Mouse (Mus musculus): Measurements from ENCODE around the gene Edc3. TPM values are rescaled to one million over a fixed set of nuclear protein-coding genes. Genes with fewer than 3 reads are reported as not detected.

The Edc3 gene
- polyA plus RNA-seq, 1 experiment from 2014 or later = 49.2 TPM

- Histone ChIP-seq H3K27ac (no peak overlapping the region), H3K36me3 (no peaks in the 10 kb centered on the region)
- 72% methylated on average over 2 of the region's 2 CpGs for WGBS
These were observed 61.3 kb downstream of the Edc3 start for GRCm38 (mm10) chr9:57769539-57770069.

GRCm38 (mm10) chr9:57770214-57770613, 61.9 kb downstream of the Edc3 start:
- Histone ChIP-seq H3K27me3 (ENCODE audit: low read depth, poor library complexity, severe bottlenecking) (peaks cover 6% of the 10 kb centered on the region; the same call in 1 of the 2 replicates), H3K4me3 (no peak overlapping the region), H3K27ac (peak overlapping the region; percentile 16; the same call in 1 of the 2 replicates), H3K4me1 (peaks cover 18% of the 10 kb centered on the region), H3K36me3 (no peaks in the 10 kb centered on the region), H3K9me3 (replicated peaks) (no peaks in the 10 kb centered on the region)
- no peak for DNase-seq (ENCODE audit: low spot score)
- WGBS = 97% methylated on average over 1 of the region's 1 CpGs

More at GRCm38 (mm10) chr9:57769539-57770069, 61.3 kb downstream of the Edc3 start:
- H3K4me1 ChIP-seq = peaks cover 21% of the 10 kb centered on the region
- no peak for DNase-seq (ENCODE audit: low spot score)
- no peak overlapping the region for H3K4me3 ChIP-seq
- H3K27me3 ChIP-seq (ENCODE audit: low read depth, poor library complexity, severe bottlenecking) = peaks cover 6% of the 10 kb centered on the region; the same call in 1 of the 2 replicates
- H3K9me3 ChIP-seq (replicated peaks) = no peaks in the 10 kb centered on the region

- Histone ChIP-seq H3K27me3 (ENCODE audit: low read depth, poor library complexity, severe bottlenecking) (peaks cover 6% of the 10 kb centered on the region; the same call in 1 of the 2 replicates), H3K27ac (no peak overlapping the region), H3K4me3 (no peak overlapping the region), H3K36me3 (no peaks in the 10 kb centered on the region), H3K4me1 (peaks cover 23% of the 10 kb centered on the region), H3K9me3 (replicated peaks) (no peaks in the 10 kb centered on the region)
- DNase-seq (ENCODE audit: low spot score) = no peak
- WGBS = 91% methylated on average over 2 of the region's 2 CpGs
These were observed 62.5 kb downstream of the Edc3 start for GRCm38 (mm10) chr9:57770836-57771235.

GRCm38 (mm10) chr9:57773754-57774153, 65.4 kb downstream of the Edc3 start:
- Histone ChIP-seq H3K27ac (no peak overlapping the region), H3K36me3 (no peaks in the 10 kb centered on the region), H3K27me3 (ENCODE audit: low read depth, poor library complexity, severe bottlenecking) (no peaks in the 10 kb centered on the region), H3K9me3 (replicated peaks) (no peaks in the 10 kb centered on the region), H3K4me3 (no peak overlapping the region), H3K4me1 (peaks cover 19% of the 10 kb centered on the region)
- 64% methylated on average over 3 of the region's 3 CpGs for WGBS
- DNase-seq (ENCODE audit: low spot score) = no peak

GRCm38 (mm10) chr9:57774168-57774567, 65.8 kb downstream of the Edc3 start:
- Histone ChIP-seq H3K27me3 (ENCODE audit: low read depth, poor library complexity, severe bottlenecking) (no peaks in the 10 kb centered on the region), H3K9me3 (replicated peaks) (no peaks in the 10 kb centered on the region), H3K36me3 (no peaks in the 10 kb centered on the region), H3K4me1 (peaks cover 19% of the 10 kb centered on the region), H3K4me3 (no peak overlapping the region), H3K27ac (no peak overlapping the region)
- DNase-seq (ENCODE audit: low spot score) = no peak
- 21% methylated on average over 1 of the region's 1 CpGs for WGBS

- H3K27ac ChIP-seq = no peak overlapping the region
- H3K4me1 ChIP-seq = peaks cover 19% of the 10 kb centered on the region
- no peaks in the 10 kb centered on the region for H3K27me3 ChIP-seq (ENCODE audit: low read depth, poor library complexity, severe bottlenecking)
- no peaks in the 10 kb centered on the region for H3K9me3 ChIP-seq (replicated peaks)
- H3K36me3 ChIP-seq = no peaks in the 10 kb centered on the region
- no peak for DNase-seq (ENCODE audit: low spot score)
- H3K4me3 ChIP-seq = no peak overlapping the region
- WGBS = 72% methylated on average over 5 of the region's 5 CpGs
These were observed 66.7 kb downstream of the Edc3 start for GRCm38 (mm10) chr9:57775026-57775425.

- Histone ChIP-seq H3K4me1 (peaks cover 19% of the 10 kb centered on the region), H3K36me3 (no peaks in the 10 kb centered on the region), H3K9me3 (replicated peaks) (no peaks in the 10 kb centered on the region), H3K27me3 (ENCODE audit: low read depth, poor library complexity, severe bottlenecking) (no peaks in the 10 kb centered on the region), H3K4me3 (no peak overlapping the region), H3K27ac (no peak overlapping the region)
- no peak for DNase-seq (ENCODE audit: low spot score)
- WGBS = 62% methylated on average over 4 of the region's 4 CpGs
These were observed 67.4 kb downstream of the Edc3 start for GRCm38 (mm10) chr9:57775736-57776135.

- Histone ChIP-seq H3K4me1 (no peaks in the 10 kb centered on the region), H3K36me3 (peaks cover 8% of the 10 kb centered on the region), H3K9me3 (replicated peaks) (no peaks in the 10 kb centered on the region), H3K27me3 (ENCODE audit: low read depth, poor library complexity, severe bottlenecking) (no peaks in the 10 kb centered on the region), H3K4me3 (no peak overlapping the region), H3K27ac (no peak overlapping the region)
- 94% methylated on average over 3 of the region's 3 CpGs for WGBS
- DNase-seq (ENCODE audit: low spot score) = no peak
These were observed 74.3 kb downstream of the Edc3 start for GRCm38 (mm10) chr9:57782656-57783055.

- Histone ChIP-seq H3K36me3 (peaks cover 70% of the 10 kb centered on the region), H3K4me3 (no peak overlapping the region), H3K27me3 (ENCODE audit: low read depth, poor library complexity, severe bottlenecking) (no peaks in the 10 kb centered on the region), H3K9me3 (replicated peaks) (no peaks in the 10 kb centered on the region), H3K27ac (no peak overlapping the region), H3K4me1 (no peaks in the 10 kb centered on the region)
- no peak for DNase-seq (ENCODE audit: low spot score)
- 89% methylated on average over 3 of the region's 3 CpGs for WGBS
These were observed 81.4 kb downstream of the Edc3 start for GRCm38 (mm10) chr9:57789733-57790132.

- no peak overlapping the region for H3K27ac ChIP-seq
- 95% methylated on average over 8 of the region's 8 CpGs for WGBS
- no peak overlapping the region for H3K4me3 ChIP-seq
- peaks cover 10% of the 10 kb centered on the region for H3K27me3 ChIP-seq (ENCODE audit: low read depth, poor library complexity, severe bottlenecking)
- H3K9me3 ChIP-seq (replicated peaks) = no peaks in the 10 kb centered on the region
- H3K4me1 ChIP-seq = peaks cover 34% of the 10 kb centered on the region
- peaks cover 85% of the 10 kb centered on the region for H3K36me3 ChIP-seq
- DNase-seq (ENCODE audit: low spot score) = no peak
These were observed 89.1 kb downstream of the Edc3 start for GRCm38 (mm10) chr9:57797456-57797855.

- peaks cover 47% of the 10 kb centered on the region for H3K4me1 ChIP-seq
- H3K4me3 ChIP-seq = peak overlapping the region; percentile 18
- peaks cover 10% of the 10 kb centered on the region for H3K27me3 ChIP-seq (ENCODE audit: low read depth, poor library complexity, severe bottlenecking)
- WGBS = 3% methylated on average over 10 of the region's 10 CpGs
- H3K9me3 ChIP-seq (replicated peaks) = no peaks in the 10 kb centered on the region
- H3K36me3 ChIP-seq = peaks cover 82% of the 10 kb centered on the region
- peak overlapping the region; percentile 61 for H3K27ac ChIP-seq
- peak; percentile 76 for DNase-seq (ENCODE audit: low spot score)
These were observed 90.4 kb downstream of the Edc3 start for GRCm38 (mm10) chr9:57798725-57799253.

GRCm38 (mm10) chr9:57800325-57800975, 92.1 kb downstream of the Edc3 start:
- 83% methylated on average over 9 of the region's 9 CpGs for WGBS
- Histone ChIP-seq H3K36me3 (peaks cover 72% of the 10 kb centered on the region), H3K27ac (peak overlapping the region; percentile 10; the same call in 1 of the 2 replicates), H3K4me1 (peaks cover 61% of the 10 kb centered on the region), H3K4me3 (no peak overlapping the region), H3K27me3 (ENCODE audit: low read depth, poor library complexity, severe bottlenecking) (peaks cover 10% of the 10 kb centered on the region), H3K9me3 (replicated peaks) (no peaks in the 10 kb centered on the region)
- no peak for DNase-seq (ENCODE audit: low spot score)
